Mouse (Mus musculus) right cerebral cortex, adult 2 months (tissue): ENCODE results near the gene Metap1.

Source experiments
- DNase-seq, 2 experiments: peaks; one replicate each; pipeline ENCODE4 v3.0.0; 2021 to 2022; ENCODE audit warnings: low spot score in 2 of 2

The Metap1 gene

GRCm38 (mm10) chr3:138489327-138490033 is at the start of gene Metap1:
Metap1 (minus strand) TSS chr3:138489515.
- DNase-seq, result peak; percentile 91 to 93

- DNase-seq, result no peak
Measured at GRCm38 (mm10) chr3:138536031-138536430, 46.7 kb upstream of the Metap1 start.

DNA sequence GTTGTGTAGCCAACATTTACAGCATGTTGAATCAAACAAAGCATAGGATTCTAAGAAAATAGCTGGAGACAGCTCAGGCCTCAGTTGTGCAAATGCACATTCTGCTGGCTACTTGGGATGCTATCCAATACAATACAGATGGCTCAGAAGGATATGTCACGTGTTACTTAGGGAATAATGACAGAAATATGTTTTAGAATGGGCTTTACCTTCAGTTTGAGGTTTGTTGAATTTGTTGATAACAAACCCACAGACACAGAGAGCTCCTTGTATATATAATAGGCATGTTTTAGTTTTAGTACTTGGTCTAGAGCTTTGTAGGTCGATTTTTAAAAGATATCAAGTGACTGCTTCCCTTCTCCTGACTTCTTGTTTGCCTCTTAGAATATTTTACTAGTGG is 43.4 kb upstream of the Metap1 start:
- no peak for DNase-seq

GRCm38 (mm10) chr3:138531479-138532181 is 42.3 kb upstream of the Metap1 start:
- no peak for DNase-seq

GRCm38 (mm10) chr3:138530578-138531478 is 41.5 kb upstream of the Metap1 start:
- no peak for DNase-seq

- no peak for DNase-seq
Measured at GRCm38 (mm10) chr3:138528265-138528664, 39.0 kb upstream of the Metap1 start.

DNA sequence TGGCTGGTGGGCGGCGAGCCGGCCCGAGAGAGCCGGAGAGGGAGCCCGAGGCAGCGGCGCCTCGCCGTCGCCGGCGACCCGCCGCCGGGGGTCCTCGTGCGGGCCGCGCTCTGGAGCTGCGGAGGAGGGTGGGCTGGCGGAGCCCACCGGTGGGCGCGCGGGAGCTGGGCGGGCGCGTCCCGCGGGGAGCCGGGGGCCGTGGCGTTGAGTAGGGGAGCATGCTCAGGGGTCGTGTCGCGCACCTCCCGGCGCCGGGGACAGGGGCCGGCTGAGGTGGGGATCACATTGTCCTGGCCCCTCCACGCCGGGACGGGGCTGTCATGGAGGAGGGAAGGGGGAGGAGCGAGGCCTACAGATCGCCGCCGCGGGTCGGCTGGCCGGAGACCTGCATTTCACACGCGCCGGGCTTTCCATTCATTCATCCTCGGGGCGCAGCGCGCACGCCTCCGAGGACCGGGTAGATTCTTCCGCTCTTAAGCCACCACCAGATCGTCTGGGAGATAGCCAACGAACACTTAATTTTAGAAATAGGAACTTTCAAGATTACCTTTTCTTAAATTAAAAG is 38.4 kb upstream of the Metap1 start:
- peak; percentile 35 to 50 for DNase-seq

- DNase-seq, result peak; percentile 97 to 98
Measured at GRCm38 (mm10) chr3:138526916-138527666, 37.8 kb upstream of the Metap1 start.

GRCm38 (mm10) chr3:138526073-138526915 is 37.0 kb upstream of the Metap1 start, which contains the start of gene Eif4e:
Eif4e (plus strand) TSS chr3:138526179.
- DNase-seq, result peak; percentile 23 to 29

DNA sequence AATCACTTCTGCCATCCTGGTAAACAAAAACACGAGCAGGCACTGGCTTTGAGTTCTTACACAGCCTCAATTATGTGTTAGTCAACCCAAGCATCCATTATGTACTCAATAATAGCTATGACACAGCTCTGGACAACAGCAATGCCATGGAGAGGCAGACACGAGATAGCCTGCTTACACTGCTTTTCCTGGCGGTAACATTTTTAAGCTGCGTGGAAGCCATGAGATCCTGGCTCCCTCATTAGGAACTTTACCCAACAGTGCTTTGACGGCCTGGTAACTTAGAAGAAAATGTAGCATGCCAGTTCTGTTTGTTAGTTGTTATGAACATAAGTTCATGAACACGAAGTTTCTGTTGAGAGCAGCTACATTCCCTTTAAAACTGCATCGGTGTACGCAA is 36.2 kb upstream of the Metap1 start:
- no peak for DNase-seq

GRCm38 (mm10) chr3:138523956-138524355 is 34.6 kb upstream of the Metap1 start:
- DNase-seq, result no peak

DNA sequence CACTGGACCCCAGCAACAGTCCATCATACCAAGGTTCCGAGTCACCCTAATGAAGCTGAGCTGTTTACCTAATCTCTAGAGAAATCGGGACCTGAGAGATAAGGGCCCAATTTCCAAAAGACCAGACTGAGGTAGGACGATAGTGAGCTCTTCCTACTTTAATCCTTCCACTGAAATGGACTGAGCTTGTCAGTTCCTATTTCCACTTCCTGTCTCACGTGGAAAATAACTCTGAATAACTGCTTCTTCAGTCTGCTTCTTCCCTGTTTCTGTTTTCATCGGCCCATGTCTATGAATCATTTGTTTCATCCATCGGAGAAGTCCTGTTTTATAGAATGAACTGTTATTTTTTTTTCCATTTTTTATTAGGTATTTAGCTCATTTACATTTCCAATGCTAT is 29.9 kb upstream of the Metap1 start:
- no peak for DNase-seq

DNA sequence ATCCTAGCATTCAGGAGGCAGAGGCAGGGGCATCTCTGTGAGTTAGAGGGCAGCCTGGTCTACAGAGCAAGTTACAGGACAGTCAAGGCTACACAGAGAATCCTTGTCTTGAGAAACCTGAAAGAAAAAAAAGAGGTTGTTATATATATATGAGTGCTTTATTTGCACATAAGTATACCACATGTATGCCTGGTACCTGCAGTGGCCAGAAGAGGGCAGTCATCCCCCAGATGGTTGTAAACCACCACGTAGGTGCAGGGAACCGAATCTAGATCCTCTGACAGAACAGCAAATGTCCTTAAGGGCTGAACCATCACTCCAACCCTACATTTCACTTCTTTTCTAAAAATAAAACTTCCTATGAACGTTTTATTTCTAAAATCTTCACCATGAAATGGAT is 28.6 kb upstream of the Metap1 start:
- no peak for DNase-seq

GRCm38 (mm10) chr3:138515656-138516370 is 26.5 kb upstream of the Metap1 start:
- DNase-seq, result no peak

DNA sequence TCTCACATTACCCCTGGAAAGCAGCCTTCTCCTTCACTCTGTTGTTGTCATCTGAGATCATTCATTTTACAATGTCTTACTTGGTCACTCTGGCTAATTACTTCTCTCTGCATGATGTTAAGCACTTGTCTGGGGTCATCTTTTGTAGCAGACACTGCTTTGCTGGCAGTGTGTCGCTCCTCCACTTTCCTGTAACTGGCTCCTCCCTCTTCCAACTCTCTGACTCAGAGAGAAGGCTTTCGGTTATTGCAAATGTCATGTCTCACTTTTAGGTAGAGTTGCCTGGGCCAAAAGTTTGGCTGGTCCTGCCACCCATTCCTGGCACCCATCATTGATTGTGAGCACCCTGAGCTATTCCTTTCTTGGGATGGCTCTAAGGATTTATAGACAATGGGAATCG is 25.4 kb upstream of the Metap1 start:
- no peak for DNase-seq

- DNase-seq, result no peak
Measured at GRCm38 (mm10) chr3:138513243-138513642, 23.9 kb upstream of the Metap1 start.

GRCm38 (mm10) chr3:138510471-138510870 is 21.2 kb upstream of the Metap1 start:
- no peak for DNase-seq

- no peak for DNase-seq
Measured at GRCm38 (mm10) chr3:138509581-138509980, 20.3 kb upstream of the Metap1 start.

- peak; percentile 47 to 63 for DNase-seq
Measured at GRCm38 (mm10) chr3:138506749-138507148, 17.4 kb upstream of the Metap1 start.

- no peak for DNase-seq
Measured at GRCm38 (mm10) chr3:138503754-138504153, 14.4 kb upstream of the Metap1 start.
